Mouse (Mus musculus) inflammation-experienced regulatory T-cells (primary cell): ENCODE data around the gene Pld4. TPM values are rescaled to one million over a fixed set of nuclear protein-coding genes. Genes with fewer than 3 reads are reported as not detected.

Experiments used
- polyA plus RNA-seq, 2 experiments: library from polyadenylated mRNA; unstranded; fragments of 100-300 nt; shearing (Covaris generic); gene quantifications; one replicate each; pipeline ENCODE4 v1.2.1; 2017

The Pld4 gene
- 10 to 100 TPM in 1 of 2 experiments, 1 to 10 TPM in 1; 1.3 to 18.1 TPM for polyA plus RNA-seq

GRCm38 (mm10) chr12:112760154-112760926 lies at the start of gene Pld4:
Pld4 (plus strand) TSS chr12:112760655.

GRCm38 (mm10) chr12:112720216-112720615 lies 40.2 kb upstream of the Pld4 start, which contains the start of gene Cep170b:
Cep170b (plus strand) TSS chr12:112720455.

GRCm38 (mm10) chr12:112801864-112802846 lies 41.7 kb downstream of the Pld4 start, which contains the start of gene Ahnak2:
Ahnak2 (minus strand) TSS chr12:112802657.

GRCm38 (mm10) chr12:112808587-112809364 lies 48.3 kb downstream of the Pld4 start, which contains the start of gene Clba1:
Clba1 (plus strand) TSS chr12:112808937.

Other genes with a start within 250 kb of the Pld4 start
- under 1 TPM; 0.13 to 0.81 TPM for gene Tmem179, start 243.9 kb upstream of the Pld4 start, polyA plus RNA-seq
- 10 to 100 TPM; 13.0 to 22.7 TPM for gene Inf2, start 171.9 kb upstream of the Pld4 start, polyA plus RNA-seq
- gene Adssl1, start 140.6 kb upstream of the Pld4 start, polyA plus RNA-seq: 1 to 10 TPM; 1.8 to 5.6 TPM
- 10 to 100 TPM; 33.8 to 36.5 TPM for gene Siva1, start 116.0 kb upstream of the Pld4 start, polyA plus RNA-seq
- gene Akt1, start 85.8 kb upstream of the Pld4 start, polyA plus RNA-seq: 100 to 1,000 TPM; 163 to 181 TPM
- 1 to 10 TPM; 3.5 to 5.5 TPM for gene Zbtb42, start 81.8 kb upstream of the Pld4 start, polyA plus RNA-seq
- gene Cep170b, start 40.2 kb upstream of the Pld4 start, polyA plus RNA-seq: 10 to 100 TPM in 1 of 2 experiments, 1 to 10 TPM in 1; 9.6 to 20.3 TPM
- gene Ahnak2, start 42.0 kb downstream of the Pld4 start, polyA plus RNA-seq: not detected
- under 1 TPM in 1 of 2 experiments, not detected in 1; 0.82 TPM for gene Clba1, start 48.3 kb downstream of the Pld4 start, polyA plus RNA-seq
- gene Cdca4, start 68.8 kb downstream of the Pld4 start, polyA plus RNA-seq: 10 to 100 TPM; 69.2 to 88.8 TPM
- gene Gpr132, start 107.6 kb downstream of the Pld4 start, polyA plus RNA-seq: 10 to 100 TPM; 32.3 to 44.6 TPM
- gene Jag2, start 169.1 kb downstream of the Pld4 start, polyA plus RNA-seq: 1 to 10 TPM; 2.0 to 2.2 TPM
- 10 to 100 TPM; 33.2 to 42.5 TPM for gene Nudt14, start 181.5 kb downstream of the Pld4 start, polyA plus RNA-seq
- gene Btbd6, start 215.8 kb downstream of the Pld4 start, polyA plus RNA-seq: 10 to 100 TPM; 48.9 to 59.9 TPM
- 100 to 1,000 TPM; 160 to 184 TPM for gene Brf1, start 240.0 kb downstream of the Pld4 start, polyA plus RNA-seq